Mouse (Mus musculus) cortical plate, adult 2 months (tissue): Measurements from ENCODE around the gene Gp1ba.

Experiments used
- CTCF ChIP-seq: fragments of 200-500 bp; IDR thresholded peaks from 2 replicates; pipeline ENCODE4 v1.5.1; 2011; ENCODE audit warnings: mild to moderate bottlenecking, control low read depth, low read length; ENCODE audit not compliant: insufficient read depth; ENCODE audit errors: extremely low read depth
- POLR2A ChIP-seq: fragments of 200-500 bp; IDR thresholded peaks from 2 replicates; pipeline ENCODE4 v1.6.1; 2011; ENCODE audit warnings: mild to moderate bottlenecking, low read length, control low read depth; ENCODE audit not compliant: insufficient read depth; ENCODE audit errors: extremely low read depth

DNA sequence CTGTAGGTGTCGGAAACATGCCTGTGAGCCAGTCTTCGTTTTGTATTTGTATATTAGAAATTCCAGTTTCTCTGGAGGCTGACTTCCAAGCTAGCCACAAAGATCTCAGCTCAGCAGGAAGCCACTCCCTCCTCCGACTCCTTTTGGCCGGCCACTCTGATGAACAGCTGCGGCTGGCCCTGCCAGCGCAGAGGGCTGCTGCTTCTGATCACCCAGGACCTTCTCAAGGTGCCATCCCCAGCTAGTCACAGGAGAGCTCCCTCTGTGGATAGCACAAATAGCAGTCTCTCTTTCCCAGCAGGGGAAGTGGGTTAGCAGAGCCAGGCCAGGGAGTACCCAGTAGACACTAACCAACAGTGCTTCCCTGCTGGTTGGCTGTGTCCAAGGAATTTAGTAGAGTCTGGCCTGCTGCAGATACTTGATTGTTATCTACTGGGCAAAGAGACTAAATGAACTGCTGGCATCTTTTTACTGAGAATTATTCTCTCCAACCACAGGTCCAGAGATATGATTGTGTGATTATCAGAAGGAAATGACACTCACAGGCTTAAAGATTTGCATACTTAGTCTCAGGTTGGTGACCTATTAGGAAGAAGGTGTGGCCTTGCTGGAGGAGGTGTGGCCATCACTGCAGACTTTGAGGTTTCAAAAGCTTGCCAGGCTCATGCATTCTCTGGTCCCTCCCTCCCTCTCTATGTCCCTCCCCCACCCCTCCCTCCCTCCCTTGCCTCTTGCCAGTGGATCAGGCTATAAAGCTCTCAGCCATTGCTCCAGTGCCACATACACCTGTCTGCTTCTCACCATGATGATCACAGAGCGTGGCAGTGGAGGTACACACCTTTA is 16.7 kb upstream of the Gp1ba start:
- no peak for TF ChIP-seq CTCF
- TF ChIP-seq POLR2A, result no peak
